Mouse (Mus musculus) layer of hippocampus, postnatal 14 days (tissue): Measurements from ENCODE around the gene Agxt. TPM values are rescaled to one million over a fixed set of nuclear protein-coding genes. Genes with fewer than 3 reads are reported as not detected.

Experiments
- DNase-seq, 2 experiments: peaks; one replicate each; pipeline ENCODE4 v3.0.0; 2021 to 2022; ENCODE audit warnings: low spot score in 2 of 2, mixed read lengths in 1 of 2
- total RNA-seq, 2 experiments: library from RNA; stranded (reverse); gene quantifications; 2 replicates each; pipeline ENCODE4 v1.2.3; 2021

Agxt gene
- total RNA-seq, 2 experiments from 2014 or later: not detected

DNA sequence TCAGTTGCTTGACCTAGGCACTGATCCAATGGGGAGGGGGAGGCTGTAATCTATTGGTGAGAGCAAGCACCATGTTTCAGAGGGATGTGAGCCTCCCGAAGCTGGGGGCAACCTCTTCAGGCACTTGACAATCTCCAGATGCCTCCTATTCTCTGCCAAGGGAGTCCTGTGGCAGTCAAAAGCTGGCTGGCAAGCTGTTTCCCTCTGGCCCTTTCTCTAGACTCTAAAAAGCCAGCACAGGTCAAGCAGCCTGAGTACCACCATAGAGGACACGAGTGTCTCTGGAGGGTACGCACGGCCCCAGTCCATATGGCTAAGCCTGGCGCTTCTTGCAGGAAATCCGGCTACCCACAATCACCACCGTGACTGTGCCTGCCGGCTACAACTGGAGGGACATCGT lies 9.1 kb downstream of the Agxt start:
- no peak for DNase-seq

DNA sequence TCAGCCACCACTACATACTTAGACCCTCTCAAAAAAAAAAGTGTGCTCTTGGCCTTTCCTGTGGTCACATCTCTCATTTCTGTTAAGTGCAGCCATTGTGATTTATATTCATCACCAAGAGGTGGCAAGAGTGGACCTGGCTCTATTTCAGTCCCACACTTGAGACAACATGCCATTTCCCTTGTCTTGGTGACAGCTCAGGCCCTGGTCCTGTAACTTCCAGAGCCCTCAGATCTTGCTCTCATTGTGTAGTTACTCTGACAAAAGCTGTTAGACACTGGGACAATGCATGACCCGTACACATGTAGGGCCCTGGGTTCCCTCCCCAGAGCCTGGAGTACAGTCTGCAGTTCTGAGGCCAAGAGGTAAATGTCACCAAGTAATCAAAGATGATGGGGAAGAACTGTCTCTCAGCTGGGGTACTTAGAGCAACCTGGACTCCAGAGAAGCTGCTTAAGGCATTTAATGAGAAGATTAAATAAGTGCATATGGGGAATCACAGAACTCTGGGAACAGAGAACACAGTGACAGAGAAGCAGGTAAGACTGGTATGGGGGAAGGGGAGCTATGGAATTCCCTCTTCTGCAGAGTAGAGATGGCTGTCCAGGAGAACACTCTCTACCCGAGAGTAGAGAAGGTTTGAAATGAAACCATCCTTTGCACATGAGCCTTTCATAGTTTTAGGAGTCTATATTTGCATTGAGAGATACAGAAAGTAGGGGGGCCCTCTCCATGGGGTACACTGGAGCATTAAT lies 16.0 kb downstream of the Agxt start:
- DNase-seq: no peak

DNA sequence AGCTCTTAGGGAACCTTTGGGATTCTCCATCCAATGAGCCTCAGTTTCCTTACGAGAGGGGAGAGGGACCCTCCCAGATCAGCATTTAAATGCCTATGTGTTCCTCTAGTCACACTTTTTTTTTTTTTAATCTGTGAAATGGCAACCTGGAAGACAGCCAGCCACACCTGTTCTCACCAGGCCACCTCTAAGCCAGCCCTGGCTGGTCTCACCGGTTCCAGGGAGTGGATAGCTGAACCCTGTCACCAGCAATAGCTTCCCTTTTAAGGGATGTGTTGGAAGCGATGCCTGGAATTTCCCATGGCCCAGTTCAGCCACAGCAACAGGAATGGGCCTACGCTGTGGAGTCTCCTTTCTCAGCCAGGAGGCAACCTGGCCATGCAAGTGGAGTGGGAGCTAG lies 22.5 kb downstream of the Agxt start:
- no peak for DNase-seq

DNA sequence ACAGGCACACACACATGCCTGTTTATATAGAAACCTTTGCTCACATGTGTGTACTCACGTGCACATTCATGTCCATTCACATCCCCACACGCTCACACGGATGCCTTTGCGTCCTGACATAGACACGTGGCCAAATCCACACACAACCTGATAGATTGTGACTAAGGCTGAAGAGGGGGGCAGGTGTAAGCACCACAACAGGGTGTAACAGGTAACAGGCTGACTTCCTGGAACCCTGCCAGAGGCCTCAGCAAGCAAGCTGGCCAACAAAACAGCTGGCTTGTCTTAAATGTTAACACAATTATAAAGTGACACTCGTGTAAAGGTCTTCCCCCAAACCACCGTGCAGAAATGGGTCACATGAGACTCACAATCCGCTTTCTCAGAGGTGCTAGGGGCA lies 23.9 kb downstream of the Agxt start:
- DNase-seq: no peak

DNA sequence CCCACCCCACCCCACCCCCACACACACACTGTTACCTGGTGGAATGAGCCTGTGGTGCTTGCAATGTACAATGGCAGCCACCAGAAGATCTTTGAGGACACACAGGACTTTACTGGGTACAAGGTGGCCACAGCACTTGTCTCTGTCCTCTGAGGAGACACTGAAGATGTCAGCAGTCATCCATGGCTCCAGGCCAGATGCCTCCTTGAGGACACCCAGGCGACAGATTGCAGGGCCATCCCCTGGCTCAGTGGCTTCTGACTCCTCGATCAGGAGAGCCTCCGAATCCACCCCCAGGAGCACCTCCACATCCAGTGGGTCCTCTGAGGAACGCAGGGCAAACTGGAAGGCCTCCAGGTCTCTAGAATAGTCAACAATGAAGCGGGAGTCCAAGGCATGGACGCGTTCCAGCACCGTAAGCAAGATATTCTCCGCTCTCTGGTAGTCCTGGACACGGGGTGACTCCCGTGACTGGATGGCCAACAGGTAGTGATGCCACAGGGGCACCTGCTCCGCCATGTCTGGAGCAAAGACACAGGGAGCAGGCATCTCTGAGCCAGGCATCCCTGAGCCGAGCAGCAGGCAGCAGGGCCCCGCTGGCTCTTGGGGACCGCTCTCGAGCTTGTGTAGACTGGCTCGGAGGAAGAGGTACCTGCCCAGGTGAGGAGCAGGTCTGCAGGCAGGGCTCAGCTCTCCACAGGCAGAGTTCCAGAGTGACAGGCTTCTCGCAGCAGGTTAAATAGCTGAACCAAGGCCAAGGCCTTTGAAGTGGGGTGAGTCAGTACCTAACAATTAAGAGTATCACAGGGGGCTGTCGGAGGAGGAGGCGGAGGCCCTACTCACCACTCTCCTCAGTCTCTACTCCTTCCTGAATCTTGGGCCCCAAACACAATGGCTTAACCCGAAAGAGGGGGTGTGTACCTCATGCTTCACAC lies 24.8 kb downstream of the Agxt start:
- no peak for DNase-seq

DNA sequence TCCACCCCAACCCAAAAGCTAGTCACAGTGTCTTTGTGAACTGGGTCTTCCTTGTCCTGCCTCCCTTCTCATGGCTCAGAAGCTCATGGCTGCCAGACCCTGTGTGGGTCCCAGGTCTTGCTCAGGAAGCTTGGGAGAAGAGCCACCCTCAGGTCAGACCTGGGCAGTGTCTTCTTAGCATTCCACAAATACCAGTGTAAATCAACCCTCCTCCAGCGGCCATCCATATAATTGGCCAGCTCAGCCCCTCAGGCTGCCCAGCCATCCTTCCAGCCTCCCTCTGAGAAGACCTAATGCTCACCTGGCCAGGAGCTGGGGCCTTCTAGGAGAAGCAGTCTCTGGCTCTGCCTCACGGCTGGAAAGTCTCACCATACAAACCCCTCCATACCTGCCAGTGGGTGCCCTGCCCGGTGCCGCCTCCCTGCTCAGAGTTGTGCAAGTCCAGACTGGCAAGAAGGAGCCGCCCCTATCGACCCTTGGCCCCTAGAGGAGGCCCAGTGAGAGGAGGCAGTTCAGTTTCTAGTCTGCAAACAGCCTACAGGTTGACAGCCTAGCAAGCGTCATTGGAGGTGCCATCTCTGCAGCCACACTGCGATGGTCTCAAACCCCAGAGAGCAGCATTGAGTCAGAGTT lies 25.6 kb downstream of the Agxt start, which contains the start of gene 2310007B03Rik:
2310007B03Rik (minus strand) TSS at position 448 of the 633 bp plus-strand sequence.
- DNase-seq: no peak

DNA sequence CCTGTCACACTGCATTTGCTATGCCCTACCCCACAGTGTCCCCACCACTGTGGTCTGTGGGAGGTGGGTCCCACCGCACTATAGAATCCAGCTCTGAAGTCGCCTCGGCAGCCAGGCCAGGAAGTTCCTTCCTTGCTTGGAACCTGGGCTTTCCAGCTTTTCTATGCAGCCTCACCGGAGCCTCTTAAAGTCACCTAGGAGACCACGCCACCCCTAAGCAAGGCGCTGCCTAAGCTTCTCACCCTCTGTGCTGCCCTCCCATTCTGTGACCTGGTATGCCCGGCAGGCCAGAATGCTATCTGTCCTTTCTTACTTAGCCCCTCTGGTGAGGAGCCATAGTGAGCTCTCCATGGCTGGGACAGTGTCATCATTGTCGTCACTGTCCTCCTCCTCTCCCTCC lies 26.3 kb downstream of the Agxt start:
- DNase-seq: no peak

DNA sequence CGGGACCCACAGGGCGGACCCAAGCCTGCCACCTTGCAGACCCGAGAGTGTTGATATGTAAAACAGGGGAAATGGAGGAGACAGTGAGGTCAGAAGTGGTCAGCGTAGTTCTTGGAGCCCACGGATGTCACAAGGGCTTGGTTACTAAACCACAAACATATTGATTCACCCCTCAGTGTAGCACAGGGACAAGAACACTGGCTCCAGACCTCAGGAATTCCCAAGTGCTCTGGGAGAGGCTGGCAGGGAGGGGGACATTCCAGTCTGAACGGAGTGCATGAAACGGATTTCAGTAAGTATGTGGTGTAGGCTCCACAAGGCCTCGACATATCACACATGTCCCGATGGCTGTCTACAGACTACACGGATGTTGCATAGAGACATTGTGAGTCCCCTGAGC lies 26.9 kb downstream of the Agxt start:
- DNase-seq: no peak

DNA sequence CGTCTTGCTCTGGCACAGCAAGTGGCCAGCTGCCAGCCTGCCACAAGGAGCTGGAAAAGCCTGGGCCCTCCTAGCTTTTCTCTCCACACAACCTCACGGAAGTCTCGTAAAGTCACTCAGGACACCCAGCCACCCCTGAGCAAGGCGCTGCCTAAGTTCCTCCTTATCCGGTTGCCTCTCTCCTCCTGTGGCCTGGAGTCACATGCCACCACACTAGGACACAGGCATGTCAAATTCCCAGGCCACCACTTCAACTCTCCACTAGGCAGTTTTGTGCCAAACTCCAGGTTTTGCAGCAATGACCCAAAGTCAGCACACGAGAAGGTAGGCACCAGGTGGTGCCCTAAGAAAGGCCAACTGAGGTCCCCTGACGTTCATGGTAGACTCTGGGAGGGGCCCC lies 27.5 kb downstream of the Agxt start:
- DNase-seq: no peak

DNA sequence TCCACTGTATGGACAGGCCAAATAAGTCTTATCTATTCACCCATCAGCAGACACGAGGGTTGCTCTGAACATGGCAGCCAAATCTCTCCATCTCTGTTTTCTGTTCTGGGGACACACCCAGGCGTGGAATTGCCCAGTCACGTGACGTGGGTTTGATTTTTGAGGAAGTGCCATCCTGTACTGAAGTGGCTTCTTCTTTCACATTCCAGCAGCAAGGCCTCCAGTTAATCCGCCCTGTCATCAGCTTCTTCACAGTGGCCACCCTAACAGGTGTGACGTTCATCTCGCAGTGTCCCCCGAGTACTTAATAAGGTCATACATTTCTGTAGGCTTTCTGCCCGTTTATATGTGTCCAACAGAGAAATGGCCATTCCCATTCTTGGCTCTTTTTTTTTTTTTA lies 30.4 kb downstream of the Agxt start:
- DNase-seq: no peak

DNA sequence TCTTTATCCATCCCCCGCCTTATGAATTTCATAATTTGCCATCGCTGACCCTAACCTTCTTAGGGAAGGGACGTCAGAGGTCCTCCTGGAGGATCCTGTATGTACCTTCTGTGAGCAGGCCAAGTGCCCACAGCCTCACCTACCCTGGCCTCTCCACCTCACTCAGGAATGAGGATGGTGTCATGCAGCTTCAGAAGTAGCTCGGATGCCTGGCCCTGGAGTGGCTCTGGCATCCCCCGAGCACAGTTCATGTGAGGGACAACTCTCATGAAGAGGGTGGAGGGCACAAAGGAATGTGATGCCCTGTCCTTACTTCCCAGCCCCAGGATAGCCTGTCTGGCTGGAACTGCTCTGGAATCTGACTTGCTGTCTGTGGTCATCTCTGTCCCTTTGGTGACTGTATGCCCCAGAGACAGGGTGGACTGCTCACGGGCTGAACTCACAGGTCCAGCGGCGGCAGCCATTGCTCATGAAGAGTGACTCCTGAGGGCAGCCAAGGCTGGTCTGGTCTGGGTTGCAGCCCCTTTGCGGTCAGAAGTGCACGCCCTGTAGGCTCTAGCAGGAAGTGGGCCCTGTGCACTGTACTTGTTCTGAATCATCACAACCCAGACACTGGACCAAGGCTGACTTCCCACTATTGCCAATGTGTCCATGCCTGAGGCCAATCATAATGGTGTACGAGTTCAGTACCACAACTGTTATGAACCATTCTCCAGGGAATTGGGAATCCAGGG lies 31.5 kb downstream of the Agxt start:
- no peak for DNase-seq

DNA sequence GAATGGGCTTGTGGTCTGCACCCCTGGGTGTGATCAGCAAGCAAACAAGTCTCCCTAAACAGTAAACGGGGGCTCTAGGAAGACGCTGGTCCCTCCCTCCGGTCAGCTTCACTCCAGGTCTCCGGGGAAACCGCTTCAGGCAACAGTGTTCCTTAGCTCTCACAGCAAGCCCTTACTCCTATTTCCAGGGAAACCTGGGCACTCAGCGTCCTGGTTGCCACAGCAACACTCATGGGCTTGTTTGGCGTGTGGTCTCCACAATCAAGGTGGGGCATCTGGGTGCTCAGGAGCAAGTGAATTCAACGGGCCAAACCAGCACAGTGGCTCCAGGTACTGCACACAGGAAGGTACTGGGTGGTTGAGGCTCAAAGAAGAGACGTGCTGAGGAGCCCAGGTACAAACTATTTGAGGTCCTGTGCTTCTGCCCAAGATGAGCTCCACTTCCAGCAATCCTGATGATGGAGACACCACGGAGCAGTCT lies 33.3 kb downstream of the Agxt start, which contains the start of gene Crocc2:
Crocc2 (plus strand) TSS at position 431 of the 481 bp plus-strand sequence.
- no peak for DNase-seq

DNA sequence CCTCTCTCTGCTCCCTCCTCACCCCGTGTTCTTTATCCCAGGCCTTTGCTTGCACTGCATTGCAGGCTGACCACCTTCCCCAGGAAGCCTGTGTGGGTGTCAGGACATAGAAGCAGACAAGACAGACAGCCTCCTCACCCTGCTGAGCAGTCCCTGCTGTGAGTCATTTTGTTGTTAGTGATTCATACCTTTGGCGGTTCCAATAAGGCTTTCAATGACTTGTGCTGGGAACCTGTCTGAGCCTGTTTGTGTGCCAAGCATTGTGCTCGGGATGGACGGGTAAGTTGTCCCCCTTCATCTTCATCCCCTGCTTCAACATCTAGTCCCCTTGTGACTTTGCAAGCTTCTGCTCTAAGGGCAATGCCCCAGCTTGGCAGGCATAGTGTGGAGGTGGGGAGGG lies 38.6 kb downstream of the Agxt start:
- DNase-seq: no peak

DNA sequence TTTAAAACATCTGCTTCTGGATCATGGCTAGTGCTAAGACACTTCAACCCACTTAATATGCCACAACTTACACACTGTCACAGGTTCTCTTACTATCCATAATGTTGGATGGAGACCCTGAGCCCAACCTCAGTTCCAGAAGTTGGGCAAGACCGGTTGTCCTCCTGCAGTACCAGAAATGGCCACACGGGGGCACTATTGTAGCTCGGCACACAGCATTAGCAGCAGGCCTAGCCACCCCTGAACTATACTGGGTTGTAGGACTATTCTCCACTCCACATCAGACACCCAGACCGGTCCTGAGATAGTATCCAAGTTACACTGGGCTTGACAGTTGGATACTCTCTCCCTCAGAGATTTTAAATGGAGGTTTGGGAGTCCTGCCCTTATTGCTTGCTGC lies 39.4 kb downstream of the Agxt start:
- DNase-seq: peak; percentile 77 to 82

DNA sequence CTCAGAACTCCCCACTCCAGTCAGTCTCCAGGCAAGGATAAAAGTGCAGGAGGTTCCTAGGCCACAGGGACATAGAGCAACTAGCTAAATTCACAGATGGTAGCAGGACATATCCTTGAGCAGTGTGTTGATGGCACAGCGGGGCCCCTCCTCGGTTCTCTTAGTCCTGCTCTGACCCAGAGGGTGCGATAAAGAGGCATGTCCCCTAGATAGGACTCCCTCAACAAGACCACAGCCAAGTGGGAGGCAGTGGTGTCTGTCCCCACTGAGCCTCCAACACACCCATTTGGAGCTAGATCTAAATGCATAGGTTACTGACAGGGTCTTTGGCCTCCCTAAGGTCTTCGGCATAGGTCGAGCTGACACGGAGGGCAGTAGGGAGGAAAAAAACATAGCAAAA lies 40.8 kb downstream of the Agxt start:
- DNase-seq: no peak

DNA sequence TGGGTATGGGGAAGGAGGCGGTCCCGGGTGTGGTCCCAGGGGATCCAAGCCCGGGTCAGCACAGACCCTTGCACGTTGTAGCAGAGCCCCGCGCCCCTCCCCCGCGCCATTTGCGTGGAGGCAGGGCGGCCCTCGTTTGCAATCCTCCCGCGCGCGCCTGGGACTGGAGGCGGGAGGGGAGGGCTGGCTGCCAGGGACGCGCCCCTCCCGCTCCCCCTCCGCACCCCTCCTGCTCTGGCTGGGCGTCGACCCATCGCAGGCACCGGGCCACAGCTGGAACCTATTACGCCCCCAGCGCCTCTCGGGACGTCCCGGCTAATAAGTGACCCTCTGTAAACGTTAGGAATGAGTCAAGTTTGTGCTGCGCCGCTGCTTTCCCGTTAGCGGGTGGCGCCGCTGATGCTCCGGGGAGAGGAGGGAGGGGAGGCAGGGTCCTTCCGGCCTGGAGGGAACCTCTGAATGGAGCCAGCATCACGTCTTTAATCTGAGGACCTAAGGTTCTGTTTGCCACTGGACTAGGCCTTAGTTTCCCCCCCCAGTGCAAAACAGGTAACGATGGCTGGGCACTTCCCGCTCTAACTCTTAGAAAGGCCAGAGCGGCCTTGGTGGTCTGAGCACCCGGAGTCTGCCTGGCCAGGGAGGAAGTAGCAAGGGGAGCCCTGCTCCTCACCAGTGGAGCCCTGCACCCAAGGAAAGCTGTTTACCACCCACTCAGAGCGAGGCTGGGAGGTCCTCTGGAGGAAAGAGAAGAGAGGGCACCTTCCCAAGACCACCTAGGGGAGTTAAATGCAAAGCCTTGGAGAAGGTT lies 41.7 kb downstream of the Agxt start:
- peak; percentile 27 to 32 for DNase-seq

DNA sequence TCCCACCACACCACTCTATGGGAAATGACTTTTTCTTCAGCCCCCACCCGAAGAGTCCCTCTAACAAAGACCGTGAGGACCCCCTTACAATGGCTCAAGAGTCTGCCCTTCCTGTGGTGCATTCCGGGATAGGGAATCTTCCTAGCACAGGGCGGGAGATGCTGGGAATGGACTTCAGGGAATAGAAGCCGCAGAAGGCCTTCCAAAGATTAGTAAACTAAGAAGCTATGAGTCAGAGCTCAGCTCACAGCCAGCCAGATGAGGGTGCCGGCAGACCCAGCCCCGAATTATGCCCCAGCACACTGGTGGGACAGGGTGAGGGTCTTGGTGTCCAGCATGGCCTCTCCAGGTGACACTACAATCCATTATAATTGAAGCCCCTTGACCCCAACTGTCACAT lies 47.2 kb downstream of the Agxt start:
- no peak for DNase-seq

DNA sequence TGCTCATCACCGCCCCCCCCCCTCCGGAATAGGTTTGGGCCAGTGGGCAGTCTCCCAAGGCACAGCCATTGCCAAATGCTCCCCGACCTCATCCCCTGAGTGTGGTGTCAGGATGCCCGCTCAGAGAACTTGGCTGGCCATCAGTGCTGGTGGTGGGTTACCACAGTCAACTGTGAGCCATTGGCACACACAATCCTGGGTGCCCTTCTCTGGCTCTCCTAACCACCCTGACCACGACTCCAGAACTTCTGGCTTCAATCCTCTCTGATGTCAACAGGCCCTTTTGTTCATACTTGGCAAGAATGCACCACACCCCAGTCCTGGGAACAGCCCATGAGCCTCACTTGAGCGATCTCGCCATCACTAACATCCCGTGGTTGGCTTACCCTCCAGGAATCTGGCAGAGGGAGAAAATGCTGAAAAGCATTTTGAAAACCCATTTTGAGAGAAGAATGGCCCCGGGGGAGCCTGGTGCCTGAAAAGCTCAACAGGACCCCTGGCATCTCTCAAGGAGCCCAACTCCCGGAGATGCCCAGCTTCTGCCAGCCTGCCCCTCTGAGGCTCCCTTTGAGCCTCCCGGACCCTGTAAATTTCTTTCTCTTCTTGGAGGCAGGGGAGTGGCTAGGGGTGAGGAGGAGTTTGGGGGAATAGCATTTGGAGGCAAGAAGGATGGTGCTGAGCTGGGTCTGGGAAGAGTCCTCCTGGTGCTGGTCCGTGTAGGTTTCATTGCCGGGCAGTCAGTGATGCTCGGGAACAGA lies 49.2 kb downstream of the Agxt start:
- DNase-seq: peak; percentile 19 to 75

DNA sequence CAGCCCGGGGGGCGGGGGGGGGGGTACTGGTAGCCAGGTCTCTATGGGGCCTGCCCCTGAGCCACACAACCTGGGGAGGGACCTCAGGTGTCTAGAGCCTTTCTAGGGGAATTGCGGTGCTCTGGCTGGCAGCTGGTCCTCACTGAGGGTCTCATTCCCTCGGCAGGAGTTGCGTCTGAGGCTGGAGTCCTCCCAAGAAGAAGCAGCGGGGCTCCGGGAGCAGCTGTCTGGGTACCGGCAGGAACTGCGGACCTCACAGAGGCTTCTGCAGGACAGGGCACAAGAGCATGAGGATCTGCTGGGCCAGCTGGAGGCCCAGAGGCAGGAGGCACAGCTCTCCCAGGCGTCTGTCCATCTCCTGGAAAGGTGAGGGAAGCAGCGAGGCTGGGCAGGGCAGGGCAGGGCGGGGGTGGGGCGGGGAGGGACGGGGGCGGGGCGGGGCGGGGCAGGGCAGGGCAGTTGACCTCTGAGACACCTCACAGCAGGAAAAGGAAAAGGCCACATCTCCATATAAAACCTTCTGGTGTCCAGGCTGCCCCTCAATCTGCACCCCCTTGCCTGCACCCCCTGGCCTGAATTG lies 55.8 kb downstream of the Agxt start:
- no peak for DNase-seq
